Mouse (Mus musculus) spleen, adult 2 months (tissue): ENCODE results near the gene Lrrc1.

Experiments
- CTCF ChIP-seq: fragments of 200-500 bp; IDR thresholded peaks from 2 replicates; pipeline ENCODE4 v1.5.1; 2011; ENCODE audit warnings: mild to moderate bottlenecking, inconsistent platforms; ENCODE audit not compliant: insufficient read depth, insufficient read length, insufficient replicate concordance; ENCODE audit errors: extremely low read depth
- POLR2A ChIP-seq: fragments of 200-500 bp; IDR thresholded peaks from 2 replicates; pipeline ENCODE4 v1.6.1; 2011; ENCODE audit warnings: low read depth, low read length, inconsistent platforms

- TF ChIP-seq CTCF (no peak), POLR2A (no peak)
Observed at GRCm38 (mm10) chr9:77416486-77416885, 128.2 kb downstream of the Lrrc1 start.
